ENCODE assay signal across 8 mouse cellular contexts in the genomic region with DNA sequence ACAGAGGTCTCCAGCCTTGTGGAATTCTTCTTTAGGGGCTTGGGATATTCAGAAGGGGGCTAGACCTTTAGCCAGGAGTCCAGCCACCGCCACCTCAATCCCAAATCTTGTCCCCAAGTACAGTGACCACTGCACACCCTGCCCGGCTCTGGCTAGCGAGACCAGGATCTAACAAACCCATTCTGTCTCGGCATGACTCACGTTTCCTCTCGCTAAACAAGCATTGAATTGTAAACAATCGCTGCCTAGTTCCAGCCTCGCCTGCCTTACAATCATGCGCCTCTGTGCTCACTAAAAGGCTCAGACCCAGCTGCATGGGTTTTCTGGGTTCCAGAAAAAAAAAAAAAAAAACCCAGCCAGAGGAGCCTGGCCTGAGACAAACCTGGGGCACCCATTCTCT. TPM values are rescaled to one million over a fixed set of nuclear protein-coding genes. Genes with fewer than 3 reads are reported as not detected.
DNase-seq lines count a peak whose midpoint lies in the region; ATAC-seq and TF ChIP-seq lines count a peak whose summit lies in the region.

No protein-coding gene starts in this region.

- TF ChIP-seq EP300 in liver, postnatal 0 days (IDR thresholded peaks at IDR 0.05; ENCODE audit: low read depth), result no peak

- TF ChIP-seq CTCF in liver, postnatal 0 days (IDR thresholded peaks at IDR 0.05; ENCODE audit: low read depth), result no peak

- ATAC-seq in liver, postnatal 0 days, result peak; percentile 38
- no peak for ATAC-seq in liver, embryonic 12.5 days
- 0 out of 2 replicates have a peak, but pooled peaks have one; percentile 17 for ATAC-seq in forebrain, embryonic 15.5 days (replicated peaks)
- no peak for ATAC-seq in limb, embryonic 11.5 days (ENCODE audit: insufficient number of reproducible peaks, low FRiP score, low TSS enrichment, low read depth)
- ATAC-seq in megakaryocyte progenitor cell, adult 5-6 weeks (replicated peaks; ENCODE audit: poor library complexity), result no peak
- ATAC-seq in liver, embryonic 11.5 days (replicated peaks; ENCODE audit: low FRiP score), result no peak

- no peaks in the 10 kb centered on the region for H3K4me1 ChIP-seq in liver, postnatal 0 days (ENCODE audit: insufficient read depth)
- H3K4me1 ChIP-seq in liver, embryonic 12.5 days, result no peaks in the 10 kb centered on the region
- H3K4me1 ChIP-seq in forebrain, embryonic 15.5 days, result peaks cover 8% of the 10 kb centered on the region; the same call in 1 of the 2 replicates
- H3K4me1 ChIP-seq in limb, embryonic 11.5 days (ENCODE audit: control insufficient read depth, insufficient read depth, low read length), result no peaks in the 10 kb centered on the region
- no peaks in the 10 kb centered on the region for H3K4me1 ChIP-seq in liver, embryonic 11.5 days (replicated peaks; ENCODE audit: control insufficient read depth, insufficient read depth, low read length)

- no peaks in the 10 kb centered on the region for H3K27me3 ChIP-seq in liver, postnatal 0 days (ENCODE audit: insufficient read depth, low read length)
- H3K27me3 ChIP-seq in liver, embryonic 12.5 days (replicated peaks), result 0 out of 2 replicates have a peak, but pooled peaks cover 4% of the 10 kb centered on the region
- no peaks in the 10 kb centered on the region for H3K27me3 ChIP-seq in forebrain, embryonic 15.5 days
- H3K27me3 ChIP-seq in limb, embryonic 11.5 days (ENCODE audit: control insufficient read depth, insufficient read depth, low read length), result no peaks in the 10 kb centered on the region
- no peaks in the 10 kb centered on the region; the same call in 1 of the 2 replicates for H3K27me3 ChIP-seq in liver, embryonic 11.5 days (replicated peaks; ENCODE audit: control insufficient read depth, insufficient read depth, low read length)

- H3K36me3 ChIP-seq in liver, postnatal 0 days (replicated peaks; ENCODE audit: insufficient read depth, low read length), result peaks cover 4% of the 10 kb centered on the region
- H3K36me3 ChIP-seq in liver, embryonic 12.5 days, result peaks cover 12% of the 10 kb centered on the region
- H3K36me3 ChIP-seq in forebrain, embryonic 15.5 days, result peaks cover 13% of the 10 kb centered on the region
- H3K36me3 ChIP-seq in limb, embryonic 11.5 days (ENCODE audit: control insufficient read depth, insufficient read depth, low read length), result no peaks in the 10 kb centered on the region; the same call in 1 of the 2 replicates
- no peaks in the 10 kb centered on the region for H3K36me3 ChIP-seq in liver, embryonic 11.5 days (ENCODE audit: control insufficient read depth, insufficient read depth, low read length)

- H3K4me3 ChIP-seq in liver, postnatal 0 days (ENCODE audit: low read depth, low read length), result no peak overlapping the region
- H3K4me3 ChIP-seq in liver, embryonic 12.5 days, result no peak overlapping the region
- no peak overlapping the region for H3K4me3 ChIP-seq in forebrain, embryonic 15.5 days
- no peak overlapping the region for H3K4me3 ChIP-seq in limb, embryonic 11.5 days (ENCODE audit: low read depth, low read length)
- no peak overlapping the region for H3K4me3 ChIP-seq in liver, embryonic 11.5 days (ENCODE audit: low read depth, low read length)

- H3K9me3 ChIP-seq in liver, postnatal 0 days (ENCODE audit: low read length), result no peaks in the 10 kb centered on the region
- peaks cover 4% of the 10 kb centered on the region; the same call in 1 of the 2 replicates for H3K9me3 ChIP-seq in liver, embryonic 12.5 days (replicated peaks)
- no peaks in the 10 kb centered on the region for H3K9me3 ChIP-seq in forebrain, embryonic 15.5 days
- H3K9me3 ChIP-seq in limb, embryonic 11.5 days (ENCODE audit: control insufficient read depth, low read length), result no peaks in the 10 kb centered on the region; the same call in 1 of the 2 replicates
- no peaks in the 10 kb centered on the region for H3K9me3 ChIP-seq in liver, embryonic 11.5 days (ENCODE audit: control insufficient read depth, low read length)

- no peak overlapping the region for H3K4me2 ChIP-seq in liver, postnatal 0 days (ENCODE audit: low read depth, low read length)
- H3K4me2 ChIP-seq in liver, embryonic 12.5 days, result no peak overlapping the region
- H3K4me2 ChIP-seq in forebrain, embryonic 15.5 days (replicated peaks), result no peak overlapping the region
- no peak overlapping the region for H3K4me2 ChIP-seq in limb, embryonic 11.5 days (ENCODE audit: low read depth, severe bottlenecking)
- H3K4me2 ChIP-seq in liver, embryonic 11.5 days, result no peak overlapping the region

- 46% methylated on average over 9 of the region's 9 CpGs for WGBS in liver, postnatal 0 days (ENCODE audit: insufficient replicate concordance)
- WGBS in liver, embryonic 12.5 days (ENCODE audit: insufficient replicate concordance), result 44% methylated on average over 9 of the region's 9 CpGs
- WGBS in forebrain, embryonic 15.5 days, result 28% methylated on average over 9 of the region's 9 CpGs
- 54% methylated on average over 9 of the region's 9 CpGs for WGBS in limb, embryonic 11.5 days
- WGBS in liver, embryonic 11.5 days, result 46% methylated on average over 9 of the region's 9 CpGs

- H3K9ac ChIP-seq in liver, postnatal 0 days (replicated peaks), result no peak overlapping the region
- H3K9ac ChIP-seq in liver, embryonic 12.5 days, result no peak overlapping the region
- no peak overlapping the region for H3K9ac ChIP-seq in forebrain, embryonic 15.5 days (replicated peaks)
- H3K9ac ChIP-seq in limb, embryonic 11.5 days (ENCODE audit: low read length), result no peak overlapping the region
- no peak overlapping the region for H3K9ac ChIP-seq in liver, embryonic 11.5 days (ENCODE audit: low read depth, low read length)

- DNase-seq in liver, postnatal 0 days, result peak; percentile 12
- DNase-seq in limb, embryonic 11.5 days (ENCODE audit: low spot score), result no peak
- DNase-seq in right cerebral cortex, postnatal 10 days (ENCODE audit: low spot score in 2 of 2), result peak; percentile 61 to 66
- DNase-seq in ovary, postnatal 36 days (ENCODE audit: low spot score), result no peak
- no peak for DNase-seq in liver, embryonic 11.5 days (ENCODE audit: low spot score)

- no peak overlapping the region for H3K27ac ChIP-seq in liver, postnatal 0 days (ENCODE audit: low read depth)
- H3K27ac ChIP-seq in liver, embryonic 12.5 days, result no peak overlapping the region
- H3K27ac ChIP-seq in forebrain, embryonic 15.5 days (replicated peaks), result peak overlapping the region; percentile 59; the same call in 1 of the 2 replicates
- 0 out of 2 replicates have a peak overlapping the region, but pooled peaks have one; percentile 47 for H3K27ac ChIP-seq in limb, embryonic 11.5 days (replicated peaks; ENCODE audit: low read depth, low read length)
- no peak overlapping the region for H3K27ac ChIP-seq in liver, embryonic 11.5 days (ENCODE audit: low read depth, low read length)

RNA-seq across cellular contexts. Expression of a gene that starts 12.2 kb away (rescaled TPM):
- polyA plus RNA-seq in liver, postnatal 0 days (2015; fragmentation: Nextera tagmentation; extraction: Ambion mirVana), result 20.8 and 21.3 TPM in 2 replicates
- polyA plus RNA-seq in liver, embryonic 12.5 days (2016; fragmentation: Nextera tagmentation; extraction: Ambion mirVana), result 42.3 and 44.9 TPM in 2 replicates
- 198 and 206 TPM in 2 replicates for polyA plus RNA-seq in forebrain, embryonic 15.5 days (2015; fragmentation: Nextera tagmentation; extraction: Ambion mirVana)
- 60.6 and 63.7 TPM in 2 replicates for polyA plus RNA-seq in limb, embryonic 11.5 days (2014; fragmentation: Nextera tagmentation; extraction: Ambion mirVana)
- 21.1 and 26.4 TPM in 2 replicates for total RNA-seq in megakaryocyte progenitor cell, adult 5-6 weeks (2015)
- 73.3 and 75.1 TPM in 2 replicates for total RNA-seq in megakaryocyte progenitor cell, adult 5-6 weeks (2017)
- 28.8 and 33.5 TPM in 2 replicates for polyA plus RNA-seq in liver, embryonic 11.5 days (2014; fragmentation: Nextera tagmentation; extraction: Ambion mirVana)

RNA-seq across cellular contexts. Expression of a gene that starts 17.5 kb away (rescaled TPM):
- 2.5 and 3.1 TPM in 2 replicates for polyA plus RNA-seq in liver, postnatal 0 days (2015; fragmentation: Nextera tagmentation; extraction: Ambion mirVana)
- 1.4 TPM in 2 replicates for polyA plus RNA-seq in liver, embryonic 12.5 days (2016; fragmentation: Nextera tagmentation; extraction: Ambion mirVana)
- polyA plus RNA-seq in forebrain, embryonic 15.5 days (2015; fragmentation: Nextera tagmentation; extraction: Ambion mirVana), result 1.3 and 1.5 TPM in 2 replicates
- polyA plus RNA-seq in limb, embryonic 11.5 days (2014; fragmentation: Nextera tagmentation; extraction: Ambion mirVana), result 0.21 TPM in 1 of 2 replicates, not detected in the other
- not detected in 2 replicates for total RNA-seq in megakaryocyte progenitor cell, adult 5-6 weeks (2015)
- not detected in 2 replicates for total RNA-seq in megakaryocyte progenitor cell, adult 5-6 weeks (2017)
- polyA plus RNA-seq in liver, embryonic 11.5 days (2014; fragmentation: Nextera tagmentation; extraction: Ambion mirVana), result 3.4 and 4.5 TPM in 2 replicates

Comparison
In these comparisons a context has a peak if more than half of its experiments do, and no peak if none do; other contexts are left out.
1. ATAC-seq: peak in liver, postnatal 0 days (single experiment) and forebrain, embryonic 15.5 days (single experiment); none in liver, embryonic 12.5 days (single experiment), limb, embryonic 11.5 days (single experiment), megakaryocyte progenitor cell, adult 5-6 weeks (single experiment) and liver, embryonic 11.5 days (single experiment).
2. DNase-seq: peak in liver, postnatal 0 days (single experiment) and right cerebral cortex, postnatal 10 days (2 of 2); none in limb, embryonic 11.5 days (single experiment), ovary, postnatal 36 days (single experiment) and liver, embryonic 11.5 days (single experiment).
3. H3K27ac ChIP-seq: peak in forebrain, embryonic 15.5 days (single experiment) and limb, embryonic 11.5 days (single experiment); none in liver, postnatal 0 days (single experiment), liver, embryonic 12.5 days (single experiment) and liver, embryonic 11.5 days (single experiment).